In the genomic region with DNA sequence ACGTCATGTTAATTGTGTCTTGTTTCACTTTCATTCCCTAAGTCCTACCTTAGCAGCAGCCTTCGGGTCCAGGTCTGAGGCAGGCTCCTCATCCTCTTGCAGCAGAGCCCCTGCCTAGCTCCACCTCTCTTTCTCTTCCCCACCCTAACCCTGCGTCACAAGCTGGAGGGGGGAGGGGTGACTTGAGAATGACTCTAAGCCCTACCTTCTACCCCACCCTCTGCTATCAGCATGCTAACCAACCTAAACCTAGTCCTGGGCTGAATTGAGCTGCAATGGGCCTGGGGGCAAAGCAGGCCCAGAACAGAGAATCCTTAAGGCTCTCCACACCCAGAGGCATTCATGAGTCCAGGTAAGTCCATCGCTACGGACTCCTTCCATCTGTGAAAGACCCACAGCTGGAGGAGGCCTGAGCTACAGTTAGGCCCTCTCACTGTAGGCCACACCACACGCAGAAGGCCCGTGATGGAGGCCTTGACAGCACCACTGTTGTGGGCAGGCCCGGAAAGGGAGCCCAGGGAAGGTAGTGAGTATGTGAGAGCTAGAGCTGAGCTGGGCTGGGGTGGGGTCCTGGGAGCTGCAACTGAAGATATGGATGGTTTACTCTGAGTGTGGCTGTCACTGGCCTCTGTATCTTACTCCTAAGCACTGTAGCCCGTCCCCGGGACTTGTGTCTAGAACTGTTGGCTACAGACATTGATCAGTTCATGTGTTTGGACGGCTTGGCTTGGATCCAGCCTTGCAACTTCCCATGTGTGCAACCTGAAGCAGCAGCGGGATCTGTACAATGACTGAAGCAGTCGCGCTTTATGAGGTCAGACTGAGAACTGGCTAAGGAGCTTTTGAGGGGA, we compare ENCODE assay signal across 9 mouse cellular contexts. TPM values are rescaled to one million over a fixed set of nuclear protein-coding genes. Genes with fewer than 3 reads are reported as not detected.
DNase-seq lines count a peak whose midpoint lies in the region; ATAC-seq and TF ChIP-seq lines count a peak whose summit lies in the region.
"Had no signal": no experiment of that assay in that cellular context is flagged by ENCODE, and none has a peak within 500 bp of the region (broad histone marks: within the 10 kb centered on the region; RNA-seq: fewer than 3 reads in every experiment).

No protein-coding gene starts in this region.

- intact Hi-C loops in heart, postnatal 25 days (cut with DNase I): no loop called here

- H3K4me1 ChIP-seq in heart, postnatal 0 days (ENCODE audit: control insufficient read depth, insufficient read depth): no peaks in the 10 kb centered on the region
- H3K4me1 ChIP-seq in thymus, adult 2 months (replicated peaks; ENCODE audit: control insufficient read depth, insufficient read depth, low read length): peaks cover 58% of the 10 kb centered on the region
- H3K4me1 ChIP-seq: hindbrain, embryonic 15.5 days had no signal

- no peak overlapping the region for H3K27ac ChIP-seq in heart, postnatal 0 days (ENCODE audit: low read depth)
- peak overlapping the region; percentile 97 for H3K27ac ChIP-seq in thymus, adult 2 months (ENCODE audit: control insufficient read depth, insufficient read depth, low read length)
- H3K27ac ChIP-seq: hindbrain, embryonic 15.5 days had no signal

- no peak overlapping the region for H3K9ac ChIP-seq in heart, postnatal 0 days (replicated peaks; ENCODE audit: low read depth, low read length)
- H3K9ac ChIP-seq: hindbrain, embryonic 15.5 days had no signal

- DNase-seq in heart, postnatal 0 days (ENCODE audit: low spot score): no peak
- no peak for DNase-seq in heart, postnatal 25 days (ENCODE audit: low spot score)
- peak; percentile 50 for DNase-seq in lung, postnatal 14 days
- peak; percentile 88 for DNase-seq in thymus, adult 2 months
- no peak for DNase-seq in cerebellum, postnatal 14 days
- no peak for DNase-seq in cerebellum, adult 18-20 months
- no peak for DNase-seq in cerebellum, adult 9-11 months

- WGBS in heart, postnatal 0 days: 74% methylated on average over 14 of the region's 14 CpGs
- 17% methylated on average over 14 of the region's 14 CpGs for WGBS in thymus, adult 2 months

- no peak for ATAC-seq in heart, postnatal 0 days (ENCODE audit: insufficient read depth, low read depth)
- peak; percentile 31 to 34; a peak in 3 of 4 replicates for ATAC-seq in hematopoietic stem cell, adult 5-6 weeks (replicated peaks in 1 of 2; ENCODE audit: insufficient read depth in 1 of 2, low FRiP score in 2 of 2, low TSS enrichment in 1 of 2, low read depth in 1 of 2, poor library complexity in 2 of 2, severe bottlenecking in 2 of 2)

- peak; percentile 41 for TF ChIP-seq POLR2A in thymus, adult 2 months (IDR thresholded peaks at IDR 0.05; ENCODE audit: control insufficient read depth, extremely low read depth, insufficient read depth, low read length, poor library complexity)

- H3K4me3 ChIP-seq in heart, postnatal 0 days (ENCODE audit: low read depth, low read length): peak overlapping the region; percentile 4; the same call in 1 of the 2 replicates
- peak overlapping the region; percentile 94 for H3K4me3 ChIP-seq in thymus, adult 2 months (ENCODE audit: control insufficient read depth, insufficient read depth, low read length)
- H3K4me3 ChIP-seq: hindbrain, embryonic 15.5 days had no signal

- no peak for TF ChIP-seq EP300 in heart, postnatal 0 days (IDR thresholded peaks at IDR 0.05; ENCODE audit: low read depth)

- H3K36me3 ChIP-seq in heart, postnatal 0 days (replicated peaks; ENCODE audit: control insufficient read depth, insufficient read depth, low read length): no peaks in the 10 kb centered on the region
- no peaks in the 10 kb centered on the region for H3K36me3 ChIP-seq in thymus, adult 2 months (ENCODE audit: control insufficient read depth, insufficient read depth, low read length)
- H3K36me3 ChIP-seq: hindbrain, embryonic 15.5 days had no signal

- no peaks in the 10 kb centered on the region for H3K27me3 ChIP-seq in heart, postnatal 0 days (ENCODE audit: control insufficient read depth, insufficient read depth, low read length)
- H3K27me3 ChIP-seq in thymus, adult 2 months (ENCODE audit: control insufficient read depth, insufficient read depth, low read length): no peaks in the 10 kb centered on the region
- H3K27me3 ChIP-seq: hindbrain, embryonic 15.5 days had no signal

- no peaks in the 10 kb centered on the region for H3K9me3 ChIP-seq in heart, postnatal 0 days (replicated peaks; ENCODE audit: control insufficient read depth, low read length)
- H3K9me3 ChIP-seq: hindbrain, embryonic 15.5 days had no signal

- TF ChIP-seq CTCF in heart, postnatal 0 days (IDR thresholded peaks at IDR 0.05; ENCODE audit: low read depth): no peak
- no peak for TF ChIP-seq CTCF in thymus, adult 2 months (IDR thresholded peaks at IDR 0.05; ENCODE audit: borderline replicate concordance, control insufficient read depth, extremely low read depth, insufficient read depth, low read length, poor library complexity)

- peak overlapping the region; percentile 29; the same call in 1 of the 2 replicates for H3K4me2 ChIP-seq in heart, postnatal 0 days (ENCODE audit: low read depth, low read length)
- H3K4me2 ChIP-seq: hindbrain, embryonic 15.5 days had no signal

RNA-seq across cellular contexts. Expression of a gene that starts 18.0 kb away (rescaled TPM):
- 0.99 and 1.2 TPM in 2 replicates for total RNA-seq in heart, postnatal 0 days (2014; rRNA removed; ENCODE audit: low replicate concordance)
- 0.68 and 0.77 TPM in 2 replicates for polyA plus RNA-seq in heart, postnatal 0 days (2015; fragmentation: Nextera tagmentation; extraction: Ambion mirVana)
- 1 to 10 TPM; 1.1 to 1.2 TPM for total RNA-seq in heart, postnatal 25 days (2021)
- 90.2 and 92.4 TPM in 2 replicates for total RNA-seq in hematopoietic stem cell, adult 5-6 weeks (2017)
- polyA plus RNA-seq in thymus, adult 2 months (2012; rRNA removed): 87.7 and 95.6 TPM in 2 replicates

RNA-seq across cellular contexts. Expression of a gene that starts 48.7 kb away (rescaled TPM):
- 0.08 and 0.46 TPM in 2 replicates for total RNA-seq in heart, postnatal 0 days (2014; rRNA removed; ENCODE audit: low replicate concordance)
- polyA plus RNA-seq in heart, postnatal 0 days (2015; fragmentation: Nextera tagmentation; extraction: Ambion mirVana): 0.19 and 0.51 TPM in 2 replicates
- total RNA-seq in heart, postnatal 25 days (2021): not detected
- total RNA-seq in hematopoietic stem cell, adult 5-6 weeks (2017): 1.5 and 6.9 TPM in 2 replicates
- 8.2 and 9.6 TPM in 2 replicates for polyA plus RNA-seq in thymus, adult 2 months (2012; rRNA removed)
- polyA plus RNA-seq: hindbrain, embryonic 15.5 days had no signal

Comparison
In these comparisons a context has a peak if more than half of its experiments do, and no peak if none do; other contexts are left out.
1. DNase-seq: peak in lung, postnatal 14 days (single experiment) and thymus, adult 2 months (single experiment); none in heart, postnatal 0 days (single experiment), heart, postnatal 25 days (single experiment), cerebellum, postnatal 14 days (0 of 2), cerebellum, adult 18-20 months (0 of 2) and cerebellum, adult 9-11 months (single experiment).
2. RNA of a gene that starts 18.0 kb away (total RNA-seq): 90.2 to 92.4 TPM in hematopoietic stem cell, adult 5-6 weeks; 1.1 to 1.2 TPM in heart, postnatal 25 days and 0.99 to 1.2 TPM in heart, postnatal 0 days; every median in the first group is over 10 times any median in the second.